Mouse (Mus musculus) Muller cell, postnatal 12 days (primary cell): ENCODE data around the gene Smtnl1.
"Not testable (repeated sequence)": the region's sequence is repeated elsewhere in the genome, so short reads cannot be mapped to it uniquely, and the experiment has no call there.

Experiments
- DNase-seq: peaks from one replicate; pipeline ENCODE4 v3.0.0-alpha.2; 2015; ENCODE audit errors: inconsistent ontology term

Gene Smtnl1

DNA sequence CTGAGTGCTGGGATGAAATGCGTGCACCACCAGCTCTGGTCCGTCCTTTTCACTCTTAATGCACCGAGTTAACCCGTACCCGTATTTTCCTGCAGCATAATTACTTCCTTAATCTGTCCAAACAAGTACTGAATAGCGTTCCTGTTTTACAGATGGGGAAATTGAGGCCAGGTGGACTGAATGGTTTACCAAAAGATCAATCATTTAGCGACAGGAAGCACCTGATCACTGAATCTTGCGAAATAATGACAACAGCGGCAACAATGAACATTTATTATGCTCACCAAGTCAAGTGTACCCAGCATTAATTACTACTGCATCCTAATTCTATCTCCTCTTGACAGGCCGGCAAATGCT, 16.1 kb upstream of the Smtnl1 start, which contains the start of gene Slc43a1:
Slc43a1 (plus strand) TSS at position 258 of the 357 bp plus-strand sequence.
- DNase-seq, result no peak

- DNase-seq, result no peak
These were observed 15.6 kb upstream of the Smtnl1 start for GRCm38 (mm10) chr2:84837817-84838592.

GRCm38 (mm10) chr2:84837107-84837506, 14.7 kb upstream of the Smtnl1 start:
- DNase-seq, result no peak

DNA sequence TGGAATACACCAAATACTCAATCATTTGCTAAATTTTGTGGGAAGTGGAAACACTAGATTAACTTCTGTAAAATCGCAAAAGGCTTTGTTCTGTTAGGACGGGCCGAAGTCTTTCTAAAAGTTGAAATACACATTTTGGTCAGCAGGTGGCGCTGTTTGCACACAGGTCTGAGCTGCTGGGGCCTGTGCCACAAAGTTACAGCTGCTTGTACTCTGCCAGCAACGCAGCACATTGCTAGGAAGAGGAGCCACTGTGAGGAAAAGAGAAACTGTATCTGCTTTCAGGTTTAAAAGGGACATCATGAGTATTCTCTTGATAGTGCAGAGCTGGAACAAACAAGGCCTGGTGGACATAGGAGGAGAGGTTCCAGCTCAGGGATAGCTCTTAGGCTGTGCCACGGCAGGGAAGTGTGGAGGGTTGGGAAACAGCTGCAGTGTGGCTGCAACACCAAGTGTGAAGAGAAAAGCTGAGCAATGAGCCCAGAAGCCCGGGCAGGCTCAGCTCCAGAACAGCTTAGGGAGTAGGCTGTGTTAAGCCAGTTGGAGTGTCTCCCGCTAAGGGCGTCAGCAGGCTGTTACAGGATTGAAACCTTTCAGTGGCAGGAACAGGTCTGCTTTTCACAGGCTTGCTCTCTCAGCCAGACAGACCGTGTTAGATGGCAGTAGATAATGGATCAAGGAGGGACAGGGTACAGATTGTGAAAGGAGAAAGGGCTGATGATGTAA, 9.4 kb upstream of the Smtnl1 start:
- peak; percentile 55 for DNase-seq

GRCm38 (mm10) chr2:84827283-84827920, 5.0 kb upstream of the Smtnl1 start:
- DNase-seq, result peak; percentile 42

- DNase-seq, result peak; percentile 93
These were observed 4.2 kb upstream of the Smtnl1 start, which contains the start of gene Timm10 for GRCm38 (mm10) chr2:84826488-84827282. Gene Timm10 (plus strand): TSS chr2:84826997.

DNA sequence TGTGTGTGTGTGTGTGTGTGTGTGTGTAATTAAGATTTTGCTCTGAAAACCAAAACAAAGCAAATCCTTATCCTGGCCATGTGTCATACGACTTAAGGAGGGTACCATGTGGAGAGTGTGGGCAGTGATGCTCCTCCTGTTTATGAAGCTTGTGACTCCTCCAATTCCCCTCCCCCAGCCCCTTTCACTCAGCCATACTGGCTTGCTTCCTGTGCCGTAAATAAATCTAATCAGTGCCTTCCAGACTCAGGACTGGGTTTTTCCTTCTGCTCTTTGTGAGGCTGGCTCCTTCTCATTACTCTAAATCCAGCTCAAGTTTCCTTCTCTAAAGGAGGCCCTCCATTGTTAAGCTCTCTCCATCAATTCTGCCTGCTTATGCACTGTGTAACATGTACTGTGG, 785 bp upstream of the Smtnl1 start:
- DNase-seq, result no peak

DNA sequence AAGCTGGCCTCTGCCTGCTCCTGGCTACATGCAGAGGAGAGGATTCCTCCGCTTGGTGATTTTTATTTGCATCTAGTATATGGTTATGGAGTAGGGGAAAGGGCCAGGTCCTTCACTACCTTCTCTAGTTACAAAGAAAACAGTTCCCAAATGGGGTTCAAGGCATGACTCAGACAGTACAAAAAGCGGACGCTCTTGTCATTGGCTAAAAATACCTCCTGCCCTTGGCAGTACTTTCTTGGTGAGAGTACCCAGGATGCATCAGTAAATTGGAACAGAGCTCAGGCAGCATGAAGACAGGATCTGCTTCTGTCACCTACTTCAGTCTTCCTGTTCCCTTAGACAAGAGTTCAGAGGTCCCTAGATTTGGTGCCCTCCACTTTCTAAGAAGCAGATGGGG, 2.6 kb downstream of the Smtnl1 start:
- no peak for DNase-seq

GRCm38 (mm10) chr2:84812676-84813075, 9.8 kb downstream of the Smtnl1 start:
- DNase-seq, result no peak

DNA sequence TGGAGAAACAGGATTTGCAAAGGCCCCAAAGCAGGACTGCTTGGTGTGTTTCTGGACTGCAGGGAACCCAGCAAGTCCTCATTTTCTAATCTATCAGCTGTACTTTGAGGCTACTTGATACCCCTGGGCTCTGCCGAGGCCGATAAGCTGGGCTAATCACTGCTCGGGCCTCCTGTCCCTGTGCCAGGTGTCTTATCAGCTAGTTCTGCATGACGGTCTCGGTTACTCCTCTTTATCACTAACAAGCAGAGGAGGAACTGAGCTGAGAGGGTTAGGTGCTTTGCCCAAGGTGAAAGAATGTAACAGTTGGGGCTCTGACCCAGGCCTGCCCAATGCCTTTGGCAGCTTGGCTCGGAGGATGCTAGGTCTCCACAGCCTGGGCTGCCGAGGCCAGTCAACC, 10.6 kb downstream of the Smtnl1 start:
- DNase-seq, result no peak

GRCm38 (mm10) chr2:84810886-84811577, 11.4 kb downstream of the Smtnl1 start:
- DNase-seq, result peak; percentile 88

- DNase-seq, result no peak
These were observed 11.9 kb downstream of the Smtnl1 start for GRCm38 (mm10) chr2:84810526-84810885.

- no peak for DNase-seq
These were observed 13.1 kb downstream of the Smtnl1 start for GRCm38 (mm10) chr2:84809330-84809729.

- DNase-seq, result no peak
These were observed 15.9 kb downstream of the Smtnl1 start for GRCm38 (mm10) chr2:84806546-84806945.

- DNase-seq, result no peak
These were observed 18.5 kb downstream of the Smtnl1 start for GRCm38 (mm10) chr2:84803963-84804362.

GRCm38 (mm10) chr2:84801223-84801622, 21.2 kb downstream of the Smtnl1 start:
- not testable (repeated sequence) for DNase-seq

DNA sequence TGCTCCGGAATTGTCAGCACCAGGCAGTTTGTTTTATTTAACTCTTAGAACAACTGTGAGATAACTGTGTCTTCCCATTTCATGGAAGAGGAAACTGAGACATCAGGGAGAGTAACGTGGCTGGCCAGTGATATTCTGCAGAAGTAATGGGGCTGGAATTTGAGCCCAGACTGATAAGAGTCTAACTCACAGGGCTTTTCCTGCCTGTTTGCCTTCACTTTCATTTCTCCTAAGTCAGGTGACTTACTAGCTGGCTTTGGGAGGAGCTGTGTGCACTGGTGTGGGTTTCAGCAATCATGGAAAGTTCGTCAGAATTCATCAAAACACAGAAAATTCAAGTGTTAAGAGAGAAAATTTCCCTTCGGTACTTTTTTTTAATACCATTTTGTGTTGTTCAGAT, 22.1 kb downstream of the Smtnl1 start:
- no peak for DNase-seq

- peak; percentile 80 for DNase-seq
These were observed 23.4 kb downstream of the Smtnl1 start for GRCm38 (mm10) chr2:84799041-84799561.

- DNase-seq, result peak; percentile 86
These were observed 23.9 kb downstream of the Smtnl1 start, which contains the start of gene Ube2l6 for GRCm38 (mm10) chr2:84798493-84798921. Gene Ube2l6 (plus strand): TSS chr2:84798828.

- DNase-seq, result peak; percentile 80
These were observed 24.5 kb downstream of the Smtnl1 start for GRCm38 (mm10) chr2:84797833-84798492.
